Mouse (Mus musculus): ENCODE measurements around the gene Gm5485.

Gene Gm5485

GRCm38 (mm10) chr16:48368096-48368495 is 44.1 kb downstream of the Gm5485 start:
- no peak for DNase-seq

GRCm38 (mm10) chr16:48366801-48367200 is 45.4 kb downstream of the Gm5485 start:
- DNase-seq, result no peak

GRCm38 (mm10) chr16:48360887-48361286 is 51.3 kb downstream of the Gm5485 start:
- no peak for DNase-seq

GRCm38 (mm10) chr16:48356417-48356816 is 55.8 kb downstream of the Gm5485 start:
- no peak for DNase-seq

- DNase-seq, result no peak
Measured at GRCm38 (mm10) chr16:48355716-48356115, 56.5 kb downstream of the Gm5485 start.
